Mouse (Mus musculus) urinary bladder, postnatal 4 days (tissue): ENCODE measurements around the gene Stk26.

ENCODE experiments used
- DNase-seq, 2 experiments: peaks; one replicate each; pipeline ENCODE4 v3.0.0; 2021 to 2022; ENCODE audit warnings: low spot score in 2 of 2

Gene Stk26

DNA sequence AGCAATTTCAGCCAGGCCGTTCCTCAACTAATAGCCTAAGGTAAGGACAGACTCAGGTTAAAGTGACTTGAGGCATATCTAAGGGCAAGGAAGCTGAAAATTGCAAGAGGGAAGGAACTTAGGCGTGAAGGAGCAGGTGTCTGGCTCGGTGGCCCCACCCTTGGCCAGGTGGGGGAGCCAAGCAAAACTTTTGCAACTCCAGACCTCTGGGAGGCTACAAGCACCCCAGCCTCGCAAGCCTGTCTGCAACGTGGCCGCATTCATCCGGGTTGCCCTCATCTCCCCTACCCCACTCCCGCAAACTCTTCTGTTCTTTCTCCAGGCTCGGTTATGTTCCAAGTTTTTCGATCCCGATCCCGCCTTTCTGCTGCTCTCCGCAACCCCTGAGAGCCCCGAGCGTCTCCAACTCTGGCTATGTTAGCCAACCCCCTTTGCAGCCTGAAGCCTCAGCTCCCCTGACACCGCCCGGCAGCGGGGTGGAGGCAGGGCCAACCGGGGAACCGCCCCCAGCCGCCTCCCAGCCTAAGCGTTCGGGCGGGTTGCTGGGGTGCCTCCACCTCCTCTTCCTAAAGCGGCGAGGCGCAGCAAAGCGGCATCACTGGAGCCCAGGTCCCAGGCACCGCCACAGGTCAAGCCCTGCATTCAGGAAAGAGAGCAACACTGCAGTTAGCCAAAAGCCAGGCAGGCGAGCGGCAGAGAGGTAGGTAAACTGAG, at the start of gene Stk26:
Gene Stk26 (plus strand): TSS at position 201 of the 714 bp plus-strand sequence.
- peak; percentile 60 to 69 for DNase-seq

DNA sequence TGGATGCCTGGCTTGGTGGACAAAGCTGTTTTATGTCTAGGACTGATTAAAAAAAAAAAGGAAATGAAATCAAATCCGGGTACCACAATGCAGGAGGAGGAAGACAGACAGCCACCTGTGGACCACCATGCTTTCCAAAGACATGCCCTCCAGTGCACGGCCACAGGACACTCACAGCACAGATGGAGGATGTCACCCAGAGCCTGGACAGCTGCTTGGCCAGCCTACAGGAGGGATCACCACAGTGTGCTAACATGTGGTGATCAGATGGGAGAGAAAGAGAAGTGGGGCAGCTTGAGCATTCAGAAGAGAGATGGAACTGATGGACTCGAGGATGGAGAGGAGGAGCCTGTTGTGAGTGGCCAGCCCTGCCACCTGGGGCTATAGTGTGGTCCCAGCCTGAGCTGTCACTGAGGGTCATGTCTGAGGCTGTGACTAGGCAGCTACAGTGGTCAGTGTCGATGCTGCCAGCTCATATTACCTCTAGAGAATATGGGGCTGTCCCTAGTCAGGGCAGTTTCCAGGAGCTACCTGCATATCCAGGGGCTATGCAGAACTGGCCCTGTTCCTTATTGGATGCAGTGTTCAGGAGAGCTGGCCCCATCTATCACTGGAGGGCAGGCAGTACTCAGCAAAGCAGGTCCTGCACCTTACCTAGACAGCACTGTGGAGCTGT, 47.7 kb upstream of the Stk26 start:
- no peak for DNase-seq

DNA sequence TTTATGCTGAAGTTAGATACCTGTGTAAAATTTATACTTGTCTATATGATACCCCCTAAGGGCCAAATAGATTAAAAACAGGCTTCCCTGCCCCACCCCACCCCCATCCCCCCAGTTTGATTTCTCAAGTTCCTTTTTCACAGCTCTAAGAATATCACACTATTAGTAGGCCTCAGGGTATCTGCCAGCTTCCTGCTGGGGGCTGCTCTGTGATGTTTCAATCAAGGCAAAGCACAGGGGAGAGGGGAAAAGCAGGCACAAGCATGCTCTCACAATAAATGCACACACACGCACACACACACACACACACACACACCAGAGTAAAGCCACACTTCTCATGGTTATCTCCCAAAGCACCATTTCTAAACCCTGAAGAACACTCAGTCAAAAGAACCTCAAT, 43.0 kb upstream of the Stk26 start:
- no peak for DNase-seq

DNA sequence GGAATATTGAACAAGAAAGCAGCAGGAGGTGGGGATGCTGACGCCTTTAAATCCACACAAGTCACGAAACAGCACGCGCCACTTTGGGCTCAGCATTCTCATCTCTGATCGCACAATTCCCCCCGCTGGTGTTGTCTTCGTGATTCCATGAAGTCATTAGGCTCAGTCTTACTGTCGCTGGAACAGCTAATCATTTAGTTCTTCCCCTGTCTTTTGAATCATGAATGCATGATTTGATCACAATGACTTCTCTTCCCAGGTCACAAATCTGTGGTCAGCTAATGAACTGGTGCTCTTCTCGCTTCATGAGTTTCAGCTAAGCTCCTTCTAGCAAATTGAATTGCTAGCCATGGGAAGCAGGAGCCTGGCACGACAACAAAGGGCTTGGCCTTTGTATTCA, 42.3 kb upstream of the Stk26 start:
- DNase-seq = no peak

DNA sequence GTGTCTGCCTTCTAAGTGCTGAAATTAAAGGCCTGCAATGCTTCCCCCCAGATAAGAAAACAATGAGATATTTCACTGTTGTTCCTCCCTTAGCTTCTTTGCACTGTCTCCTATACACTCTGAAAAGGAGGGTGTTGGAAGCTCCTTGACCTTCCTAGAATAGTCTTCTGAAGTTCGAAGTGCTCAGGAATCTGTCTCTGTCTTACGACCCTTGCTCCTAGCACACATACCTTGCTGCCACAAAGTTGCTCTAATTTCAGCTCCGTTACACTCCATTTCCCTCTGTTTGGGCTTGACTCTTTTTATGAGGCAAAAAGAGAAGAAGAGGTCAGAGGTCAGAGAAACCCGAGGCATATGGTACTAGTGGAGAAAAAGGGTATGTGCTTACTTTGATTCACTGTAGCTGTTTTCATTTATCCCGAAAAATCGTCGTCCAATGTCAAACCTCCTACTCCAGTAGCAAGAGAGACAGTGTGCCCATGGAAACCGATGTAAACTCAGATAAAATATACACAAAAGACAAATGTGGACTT, 41.1 kb upstream of the Stk26 start:
- DNase-seq = no peak

DNA sequence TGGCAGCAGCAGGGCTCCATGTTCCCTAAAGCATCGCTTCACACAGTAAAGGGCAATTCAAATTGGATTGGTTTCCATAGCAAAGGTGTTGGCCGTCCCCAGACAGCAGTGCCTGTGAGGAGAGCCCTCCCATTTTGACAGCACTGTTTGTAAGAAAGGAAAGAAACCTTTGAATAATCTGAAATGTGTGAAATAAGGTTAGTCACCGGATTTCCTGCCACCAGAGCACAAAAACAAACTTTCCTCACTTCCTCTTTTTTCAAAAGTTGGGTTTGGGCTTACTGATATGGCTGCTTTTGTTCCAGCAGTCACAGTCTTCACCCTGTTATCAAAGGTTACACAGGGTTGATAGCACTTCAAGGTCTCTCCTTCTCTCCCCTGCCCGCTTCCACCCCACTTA, 35.2 kb upstream of the Stk26 start:
- no peak for DNase-seq

DNA sequence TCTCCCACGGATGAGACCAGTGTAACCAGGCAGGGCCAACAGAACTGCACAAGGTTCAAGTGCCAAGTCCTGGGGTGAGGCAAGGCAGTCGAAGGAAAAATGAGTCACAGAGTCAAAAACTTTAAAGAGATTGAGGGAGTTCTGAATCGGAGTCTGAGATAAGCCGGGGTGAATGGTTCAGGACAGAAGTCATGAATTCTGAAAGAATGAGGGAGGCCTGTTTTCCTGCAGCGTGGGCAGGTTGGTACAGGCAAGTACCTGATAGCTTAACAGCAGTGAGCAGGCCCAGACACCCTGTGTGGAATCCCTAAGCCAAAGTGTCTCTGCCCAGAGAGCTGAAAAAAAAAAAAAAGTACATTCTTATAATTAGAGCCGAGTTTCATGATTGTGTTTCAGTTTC, 17.0 kb upstream of the Stk26 start:
- peak in 1 of 2 experiments; percentile 18 for DNase-seq

DNA sequence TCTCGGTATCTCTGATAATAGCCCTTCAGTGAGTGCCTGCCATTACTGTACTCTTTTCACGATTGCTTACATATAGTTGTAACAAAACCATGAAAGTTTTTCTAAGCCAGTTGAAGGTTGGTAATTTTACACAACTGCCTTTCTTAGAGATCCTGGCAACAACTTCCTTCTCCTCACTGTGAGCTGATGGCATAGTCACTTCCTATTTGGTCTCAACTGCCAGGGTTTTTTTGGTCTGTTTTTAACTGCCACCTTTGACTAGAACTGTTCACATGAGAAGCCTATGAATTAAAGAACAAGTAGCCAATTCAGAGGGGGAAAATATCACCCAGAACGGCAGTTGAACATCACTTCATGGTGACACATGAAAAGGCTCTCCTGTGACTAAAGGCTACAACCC, 5.3 kb upstream of the Stk26 start:
- DNase-seq = no peak

DNA sequence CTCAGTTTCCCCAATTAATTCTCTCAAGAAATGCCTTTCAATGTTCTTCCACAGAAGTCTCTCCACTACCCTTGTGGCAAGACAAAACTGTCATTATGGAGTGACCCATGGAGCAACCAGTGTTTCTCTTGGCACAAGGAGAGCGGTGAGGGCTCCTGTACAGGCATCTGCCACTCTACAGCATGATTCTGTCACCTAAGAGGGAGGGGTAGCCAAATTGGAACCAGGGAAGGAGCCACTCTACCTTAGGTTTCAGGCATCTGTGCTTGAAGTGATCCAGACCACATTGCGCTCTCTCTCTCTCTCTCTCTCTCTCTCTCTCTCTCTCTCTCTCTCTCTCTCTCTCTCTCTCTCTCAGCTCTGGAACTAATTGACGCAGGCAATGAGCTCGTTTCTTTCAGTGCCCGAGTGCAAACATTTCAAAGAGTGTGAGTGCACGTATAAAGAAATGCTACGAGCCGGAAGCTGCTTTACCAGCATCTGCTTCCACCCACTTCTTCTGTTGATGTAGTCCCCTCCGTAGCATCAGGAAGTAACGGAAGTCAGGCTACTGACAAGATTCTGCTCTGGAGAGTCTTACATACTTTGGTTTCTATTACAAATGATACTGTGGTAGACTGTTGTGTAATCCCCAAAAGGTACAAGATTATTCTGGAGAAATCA, 4.7 kb upstream of the Stk26 start:
- no peak for DNase-seq

DNA sequence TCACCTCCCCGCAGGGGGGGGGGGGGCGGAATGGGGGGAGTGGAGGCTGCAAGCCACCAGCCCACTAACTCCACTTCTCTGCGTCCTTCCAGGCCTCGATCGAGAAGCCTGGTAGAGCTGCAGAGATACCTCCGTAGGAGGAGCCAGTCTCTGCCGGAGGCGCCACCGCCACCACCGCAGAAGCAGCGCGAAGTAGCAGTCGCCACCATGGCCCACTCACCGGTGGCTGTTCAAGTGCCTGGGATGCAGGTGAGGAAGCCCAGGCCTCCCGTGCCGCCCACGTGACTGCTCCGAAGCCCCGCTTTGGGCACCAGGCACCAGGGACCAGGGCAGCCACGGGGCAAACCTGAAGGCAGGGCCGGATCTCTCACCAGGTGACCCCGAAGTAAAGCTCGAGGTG, 740 bp downstream of the Stk26 start:
- peak in 1 of 2 experiments; percentile 58 for DNase-seq

DNA sequence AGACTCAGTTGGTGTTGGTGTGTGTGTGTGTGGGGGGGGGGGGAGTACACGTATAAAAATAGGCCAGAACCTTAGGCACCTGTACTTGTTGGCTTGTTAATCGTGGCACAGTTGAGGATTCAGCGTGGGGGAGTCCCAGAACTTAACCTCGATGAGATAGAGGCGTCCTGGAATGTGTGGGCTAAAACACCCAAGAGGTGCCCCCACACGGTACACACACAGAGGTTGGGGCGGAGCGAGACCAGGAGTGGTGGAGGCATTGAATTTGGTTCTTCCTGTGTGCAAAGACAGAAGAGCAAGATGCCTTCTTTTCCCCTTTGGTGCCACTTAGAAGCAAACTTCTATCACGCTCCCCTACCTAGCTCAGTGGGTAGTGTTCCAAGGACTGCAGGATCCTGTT, 1.2 kb downstream of the Stk26 start:
- DNase-seq = no peak

DNA sequence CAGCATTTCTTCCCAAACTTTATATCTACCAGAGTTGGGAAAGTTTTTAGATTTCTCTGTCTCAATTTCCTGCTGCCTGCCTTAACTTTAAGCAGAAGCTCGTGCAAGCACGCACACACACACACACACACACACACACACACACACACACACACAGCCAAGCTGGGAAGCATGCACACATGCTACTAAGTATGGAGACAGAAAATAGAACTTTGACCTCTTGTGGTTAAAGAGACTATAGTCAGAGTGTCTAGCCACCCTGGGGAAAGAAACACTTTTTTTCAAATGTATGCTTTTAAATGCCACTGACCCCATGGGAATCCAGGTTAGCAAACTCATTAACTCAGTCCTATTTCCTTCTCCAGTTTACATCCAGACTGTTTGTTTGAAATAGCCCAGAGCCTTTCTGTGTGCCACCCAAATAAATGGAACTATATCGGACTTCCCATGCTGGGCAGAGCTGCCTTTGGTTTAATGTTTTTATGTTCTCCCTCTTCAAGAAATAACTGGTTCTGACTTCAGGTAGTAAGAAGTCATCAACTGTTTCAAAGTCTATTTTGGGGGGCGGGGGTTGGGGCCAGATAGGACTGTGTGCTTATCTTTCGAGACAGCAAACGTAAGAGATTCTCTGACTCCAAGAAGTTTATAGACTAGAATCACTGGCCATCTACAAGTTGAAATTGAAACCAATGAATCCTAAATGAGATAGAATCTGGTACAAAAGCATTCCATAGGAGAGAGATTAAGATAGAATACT, 9.8 kb downstream of the Stk26 start:
- DNase-seq = no peak

DNA sequence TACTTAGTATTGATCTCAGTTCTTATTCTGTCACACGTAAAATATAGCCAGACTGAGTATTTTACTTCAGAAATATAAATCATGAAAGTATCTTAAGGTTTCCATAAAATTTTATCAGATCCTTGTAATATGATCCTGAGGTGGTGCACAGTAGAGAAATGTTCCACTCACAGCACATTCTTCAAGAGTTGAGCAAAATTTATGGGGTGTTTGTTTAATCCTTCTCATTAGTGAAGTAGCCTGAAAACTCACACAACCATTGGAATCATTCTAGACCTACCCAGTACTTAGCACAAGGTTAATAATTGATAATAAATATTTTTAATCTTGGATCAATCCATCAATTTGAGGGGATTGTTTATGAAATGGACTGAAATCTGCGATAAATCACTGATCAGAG, 22.9 kb downstream of the Stk26 start:
- no peak for DNase-seq

DNA sequence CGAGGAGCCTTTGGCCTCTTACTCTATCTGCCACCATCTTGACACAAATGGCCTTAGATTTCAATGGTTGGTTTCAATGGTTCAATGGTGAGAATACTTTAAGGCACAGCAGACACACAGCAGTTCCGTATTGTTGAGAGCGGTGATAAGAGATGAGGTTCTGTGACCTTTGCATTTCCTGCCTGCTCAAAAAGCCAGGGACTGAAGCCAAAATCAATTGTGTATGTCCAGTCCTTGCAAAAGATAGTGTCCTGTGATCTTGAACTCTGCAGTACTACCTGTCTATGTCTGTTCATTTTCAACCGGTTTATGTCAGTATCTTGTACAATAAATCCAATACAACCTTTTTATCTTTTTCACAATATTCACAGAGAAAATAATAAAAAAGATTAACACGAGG, 23.9 kb downstream of the Stk26 start:
- DNase-seq = no peak

DNA sequence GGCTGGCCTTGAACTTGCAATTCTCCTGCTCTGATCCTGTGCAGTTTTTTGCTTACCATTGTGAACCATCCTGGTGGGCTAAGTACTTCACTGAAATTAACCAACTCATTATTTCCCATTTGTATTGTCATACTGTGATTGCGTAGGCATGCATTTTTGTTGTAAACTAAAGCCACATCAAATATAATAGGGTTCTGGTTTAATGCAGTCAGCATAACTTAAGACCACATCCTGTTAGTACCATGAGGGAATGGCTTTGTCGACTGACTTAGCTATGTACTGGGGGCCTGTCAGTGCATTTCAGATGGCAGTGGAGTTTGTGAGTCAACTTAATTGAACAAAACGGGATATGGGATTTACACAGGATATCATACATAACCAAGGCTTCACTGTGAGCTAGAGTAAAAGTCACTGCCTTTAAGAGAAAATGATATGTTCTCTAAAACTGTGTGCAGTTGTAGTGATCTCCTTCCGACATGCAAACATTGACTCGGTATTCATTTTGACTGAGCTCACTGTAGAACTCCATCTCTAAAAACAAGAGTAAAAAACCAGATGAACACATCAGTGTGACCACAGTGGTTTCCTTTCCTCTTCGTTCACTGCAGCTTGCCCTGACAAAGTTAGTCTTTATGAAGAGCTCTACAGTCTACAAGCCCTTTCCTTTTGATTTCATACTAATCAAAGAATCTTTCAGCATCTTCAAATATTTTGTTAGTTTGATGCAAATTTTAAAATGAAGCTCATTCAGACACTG, 33.6 kb downstream of the Stk26 start:
- DNase-seq = no peak

DNA sequence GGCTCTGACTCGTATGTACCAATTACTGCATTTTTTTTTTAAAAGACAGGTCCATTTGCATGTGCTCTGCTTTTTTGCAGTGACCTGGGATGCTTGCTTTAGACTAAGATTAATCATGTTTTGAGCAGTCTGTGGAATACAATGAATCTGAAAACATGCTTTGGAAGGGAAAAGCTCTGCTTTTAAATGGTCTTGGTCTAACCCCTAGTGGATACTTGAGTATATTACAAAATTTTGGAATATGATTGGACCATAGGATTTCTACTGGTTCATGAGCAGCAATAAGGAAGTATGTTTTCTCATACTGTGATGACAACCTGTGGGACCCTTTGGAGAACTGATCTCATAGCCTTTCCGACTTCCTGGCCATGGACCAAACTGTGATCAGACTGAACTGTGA, 47.2 kb downstream of the Stk26 start:
- DNase-seq = no peak

DNA sequence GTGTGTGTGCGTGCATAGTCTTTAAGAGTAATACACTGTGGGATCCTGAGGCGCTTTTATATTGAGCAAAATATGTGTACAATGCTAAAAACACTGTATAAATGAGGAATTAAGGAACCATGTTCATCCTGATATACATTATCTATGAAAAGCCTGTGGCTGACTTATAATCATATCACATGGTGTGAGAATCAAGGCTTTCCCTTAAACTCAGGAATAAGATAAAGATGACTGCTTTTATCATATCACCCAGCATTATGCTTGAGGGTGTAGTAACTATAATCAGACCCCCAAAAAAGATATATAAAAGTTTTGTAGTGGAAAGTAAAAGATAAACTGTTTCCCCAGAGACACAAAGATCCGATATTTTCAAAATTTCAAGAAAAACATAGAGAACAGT, 62.6 kb downstream of the Stk26 start:
- DNase-seq = no peak

DNA sequence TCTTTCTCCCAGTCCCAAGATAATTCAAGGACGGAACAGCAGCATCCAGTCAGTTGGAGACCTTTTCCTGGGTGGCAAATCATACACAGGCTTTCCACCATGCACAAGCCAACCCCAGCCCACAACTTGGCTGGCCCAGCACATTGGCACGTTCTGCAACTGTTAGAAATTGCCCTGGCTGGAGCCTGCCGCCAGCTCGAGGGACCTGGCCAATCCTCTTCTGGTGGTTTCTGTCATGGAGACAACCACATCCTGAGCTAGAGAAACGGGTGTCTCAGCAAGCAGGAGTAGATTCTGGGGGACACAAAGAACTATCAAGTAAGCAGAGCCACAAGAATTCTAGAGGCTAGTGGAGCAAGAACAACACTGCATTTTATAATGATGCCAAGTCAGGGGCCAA, 69.1 kb downstream of the Stk26 start:
- no peak for DNase-seq

DNA sequence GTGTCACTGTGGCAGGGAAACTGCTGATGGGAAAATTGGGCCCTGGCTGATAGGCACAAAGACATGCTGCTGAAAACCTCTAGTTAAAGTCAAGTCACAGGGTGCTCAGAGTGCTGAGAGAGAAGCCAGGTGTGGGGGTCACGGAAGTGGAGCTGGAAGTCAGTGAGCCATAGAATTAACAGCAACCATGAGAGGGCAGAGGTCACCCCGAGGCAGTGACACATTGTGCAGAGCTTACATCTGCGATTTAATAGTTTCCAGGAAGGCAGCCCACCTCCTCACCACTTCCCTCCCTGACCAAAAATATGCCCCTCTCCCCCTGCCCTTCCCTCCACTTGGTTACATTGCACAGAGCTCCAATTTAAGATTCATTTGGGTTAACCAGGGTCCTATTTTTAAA, 76.5 kb downstream of the Stk26 start:
- DNase-seq = no peak

DNA sequence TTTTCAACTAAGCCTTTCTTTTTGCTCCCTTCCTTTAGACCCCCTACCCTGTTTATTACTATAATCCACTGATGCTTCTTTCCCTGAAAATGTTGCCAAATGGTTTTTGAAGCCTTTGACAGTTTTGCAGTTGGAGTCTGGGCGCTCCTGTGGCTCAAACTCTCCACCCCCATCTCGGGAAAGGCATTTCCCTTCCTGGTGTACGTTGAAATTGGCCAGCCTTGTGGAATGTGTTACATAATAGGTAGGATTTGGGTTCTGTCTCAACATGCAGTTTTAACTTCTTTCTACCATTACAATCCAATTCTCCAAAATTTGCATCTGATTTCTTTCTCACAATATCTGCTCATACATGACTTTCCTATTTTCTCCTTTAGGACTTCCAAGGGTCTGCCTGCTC, 77.9 kb downstream of the Stk26 start:
- no peak for DNase-seq

DNA sequence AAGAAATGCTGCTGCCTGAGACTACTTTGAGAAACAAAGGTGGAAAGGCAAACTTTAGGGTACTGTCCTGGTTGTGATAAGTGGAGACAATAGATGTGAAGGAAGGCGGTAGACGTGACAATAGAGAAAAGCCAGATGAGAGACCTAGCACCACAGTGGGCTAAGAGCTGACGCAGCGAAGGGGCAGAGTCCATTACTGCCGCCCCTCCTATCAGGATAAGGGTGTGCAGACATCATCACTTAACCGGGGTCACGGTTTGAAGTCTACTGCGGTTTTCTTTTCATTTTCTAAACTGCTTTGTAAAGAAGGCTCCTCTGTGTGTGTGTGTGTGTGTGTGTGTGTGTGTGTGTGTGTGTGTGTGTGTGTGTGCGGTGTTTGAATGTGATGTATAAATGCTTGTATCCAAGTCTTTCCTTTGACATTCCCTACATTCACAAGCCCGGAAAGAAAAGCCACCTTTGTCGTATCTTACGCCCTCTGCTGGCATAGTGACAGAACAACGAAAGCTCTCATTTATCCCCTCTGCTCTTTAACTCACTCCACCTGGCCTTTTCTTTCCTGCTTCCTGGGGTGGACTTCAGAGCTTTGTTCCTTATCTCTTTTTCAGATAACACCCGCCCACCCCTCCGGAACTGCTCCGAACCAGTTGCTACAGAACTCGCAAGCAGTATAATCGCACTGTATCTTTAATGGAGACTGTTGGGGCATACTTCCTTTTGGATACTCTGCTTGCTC, 84.0 kb downstream of the Stk26 start:
- DNase-seq = no peak
